Mouse (Mus musculus) ES-Bruce4 (cell line): ENCODE data around the gene 6330409D20Rik. TPM values are rescaled to one million over a fixed set of nuclear protein-coding genes. Genes with fewer than 3 reads are reported as not detected.

ENCODE experiments used
- H3K27ac ChIP-seq: 2 replicates; pipeline ENCODE4 v1.5.1; 2012; ENCODE audit warnings: low read length, inconsistent platforms; ENCODE audit not compliant: insufficient read depth
- H3K27me3 ChIP-seq: 2 replicates; pipeline ENCODE4 v1.6.1; 2012; ENCODE audit warnings: mild to moderate bottlenecking, low read length, inconsistent platforms; ENCODE audit not compliant: control insufficient read depth, poor library complexity, insufficient read depth, severe bottlenecking
- H3K36me3 ChIP-seq: 2 replicates; pipeline ENCODE4 v1.6.1; 2012; ENCODE audit warnings: inconsistent platforms, mild to moderate bottlenecking, low read length, moderate library complexity; ENCODE audit not compliant: control insufficient read depth, poor library complexity, insufficient read depth, severe bottlenecking
- H3K4me1 ChIP-seq: one replicate; pipeline ENCODE4 v1.8.1; 2011; ENCODE audit warnings: low read length; ENCODE audit not compliant: control insufficient read depth, insufficient read depth
- H3K4me3 ChIP-seq: 2 replicates; pipeline ENCODE4 v1.5.1; 2011; ENCODE audit warnings: low read depth, mild to moderate bottlenecking, low read length
- H3K9ac ChIP-seq: 2 replicates; pipeline ENCODE4 v1.6.1; 2012; ENCODE audit warnings: low read depth, mild to moderate bottlenecking, inconsistent platforms; ENCODE audit not compliant: poor library complexity, severe bottlenecking
- H3K9me3 ChIP-seq: replicated peaks from 2 replicates; pipeline ENCODE4 v1.6.1; 2012; ENCODE audit warnings: mild to moderate bottlenecking, low read length, inconsistent platforms; ENCODE audit not compliant: control insufficient read depth, poor library complexity, insufficient read depth, severe bottlenecking
- CTCF ChIP-seq: IDR thresholded peaks from one replicate; pipeline ENCODE4 v1.8.1; 2011; ENCODE audit warnings: low read depth, low read length
- EP300 ChIP-seq: IDR thresholded peaks from 2 replicates; pipeline ENCODE4 v1.6.1; 2011; ENCODE audit warnings: low read depth, low read length; ENCODE audit not compliant: insufficient read depth
- POLR2A ChIP-seq: IDR thresholded peaks from one replicate; pipeline ENCODE4 v1.8.1; 2011; ENCODE audit warnings: low read length; ENCODE audit not compliant: insufficient read depth
- polyA plus RNA-seq: library from polyadenylated mRNA; stranded (reverse); fragments of >200 nt; gene quantifications from 2 replicates; pipeline ENCODE4 v1.2.4, GENCODE M21; 2011; ENCODE audit warnings: low read depth; ENCODE audit not compliant: missing spikeins, insufficient read depth, insufficient read length

6330409D20Rik gene
- polyA plus RNA-seq, 1 experiment, result not detected

DNA sequence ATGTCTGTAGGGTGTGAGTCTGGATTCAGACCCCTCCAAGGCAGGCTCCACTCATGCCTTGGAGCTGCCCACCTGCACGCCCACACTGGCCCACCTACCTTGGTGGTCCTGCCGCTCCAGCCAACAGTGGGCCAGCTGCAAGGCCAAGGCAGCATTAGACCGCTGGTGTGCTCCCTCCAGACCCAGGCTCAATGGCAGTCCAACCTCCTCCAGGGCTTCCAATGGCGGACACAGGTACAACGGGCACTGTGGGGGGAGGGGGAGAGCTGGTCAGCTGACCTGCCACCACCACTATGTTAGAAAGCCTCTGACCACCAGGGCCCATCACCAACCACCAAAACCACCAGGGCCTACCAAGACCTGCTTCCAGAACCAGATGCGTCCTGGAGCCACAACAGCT is 54.2 kb downstream of the 6330409D20Rik start:
- TF ChIP-seq POLR2A (no peak), CTCF (no peak), EP300 (no peak)
- Histone ChIP-seq H3K4me3 (no peak overlapping the region), H3K4me1 (peaks cover 3% of the 10 kb centered on the region), H3K9ac (no peak overlapping the region), H3K27me3 (no peaks in the 10 kb centered on the region), H3K27ac (no peak overlapping the region), H3K9me3 (no peaks in the 10 kb centered on the region), H3K36me3 (peaks cover 34% of the 10 kb centered on the region)

- peaks cover 34% of the 10 kb centered on the region for H3K36me3 ChIP-seq
- H3K27me3 ChIP-seq, result no peaks in the 10 kb centered on the region
- H3K27ac ChIP-seq, result no peak overlapping the region
- no peak overlapping the region for H3K9ac ChIP-seq
- no peaks in the 10 kb centered on the region for H3K9me3 ChIP-seq
- H3K4me1 ChIP-seq, result peaks cover 3% of the 10 kb centered on the region
- TF ChIP-seq CTCF, result no peak
- no peak for TF ChIP-seq EP300
- no peak for TF ChIP-seq POLR2A
- no peak overlapping the region for H3K4me3 ChIP-seq
Measured at GRCm38 (mm10) chr2:32685807-32686206, 55.0 kb downstream of the 6330409D20Rik start.

DNA sequence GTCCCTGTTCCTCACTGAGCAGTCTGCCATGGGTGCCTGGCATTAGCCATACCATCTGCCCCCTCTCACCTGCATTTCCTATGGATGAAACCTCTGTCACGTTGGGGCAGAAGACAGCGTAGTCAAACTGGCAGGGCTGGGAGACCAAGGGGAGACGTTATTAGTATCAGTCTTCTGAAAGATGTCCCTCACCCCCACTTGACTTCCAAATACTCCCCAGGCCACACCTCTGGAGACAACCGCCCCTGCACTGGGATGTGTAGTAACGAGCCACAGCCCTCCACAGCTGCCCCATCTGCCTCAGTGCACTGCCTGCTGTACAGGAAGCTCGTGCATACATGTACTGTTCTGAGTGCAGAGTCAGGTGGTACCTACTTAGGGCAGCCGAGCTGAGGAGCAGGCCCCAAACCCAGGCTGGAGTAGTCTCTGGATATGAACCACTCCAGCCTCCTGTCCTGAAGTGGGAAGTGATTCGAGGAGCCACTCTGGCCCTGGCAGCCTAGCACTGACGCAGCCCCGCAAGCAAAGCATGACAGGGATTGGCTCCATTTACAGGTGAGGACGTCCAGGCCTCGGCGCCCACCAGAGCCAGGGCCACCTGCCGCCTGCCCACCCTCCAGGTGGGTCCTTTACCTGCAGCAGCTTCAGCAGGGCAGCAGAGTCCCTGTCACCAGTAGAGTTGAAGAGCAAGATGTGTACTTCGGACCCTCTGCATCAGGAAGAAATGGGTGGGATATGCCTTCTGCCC is 56.0 kb downstream of the 6330409D20Rik start:
- Histone ChIP-seq H3K36me3 (peaks cover 34% of the 10 kb centered on the region), H3K4me1 (peaks cover 1% of the 10 kb centered on the region), H3K27me3 (no peaks in the 10 kb centered on the region), H3K4me3 (no peak overlapping the region), H3K9ac (no peak overlapping the region), H3K9me3 (no peaks in the 10 kb centered on the region), H3K27ac (no peak overlapping the region)
- TF ChIP-seq POLR2A, result no peak

- Histone ChIP-seq H3K9ac (no peak overlapping the region), H3K36me3 (peaks cover 37% of the 10 kb centered on the region), H3K27me3 (no peaks in the 10 kb centered on the region), H3K27ac (no peak overlapping the region), H3K9me3 (no peaks in the 10 kb centered on the region), H3K4me3 (no peak overlapping the region), H3K4me1 (peaks cover 1% of the 10 kb centered on the region)
- TF ChIP-seq POLR2A, result no peak
- TF ChIP-seq CTCF, result no peak
- no peak for TF ChIP-seq EP300
Measured at GRCm38 (mm10) chr2:32683701-32684100, 57.1 kb downstream of the 6330409D20Rik start.

DNA sequence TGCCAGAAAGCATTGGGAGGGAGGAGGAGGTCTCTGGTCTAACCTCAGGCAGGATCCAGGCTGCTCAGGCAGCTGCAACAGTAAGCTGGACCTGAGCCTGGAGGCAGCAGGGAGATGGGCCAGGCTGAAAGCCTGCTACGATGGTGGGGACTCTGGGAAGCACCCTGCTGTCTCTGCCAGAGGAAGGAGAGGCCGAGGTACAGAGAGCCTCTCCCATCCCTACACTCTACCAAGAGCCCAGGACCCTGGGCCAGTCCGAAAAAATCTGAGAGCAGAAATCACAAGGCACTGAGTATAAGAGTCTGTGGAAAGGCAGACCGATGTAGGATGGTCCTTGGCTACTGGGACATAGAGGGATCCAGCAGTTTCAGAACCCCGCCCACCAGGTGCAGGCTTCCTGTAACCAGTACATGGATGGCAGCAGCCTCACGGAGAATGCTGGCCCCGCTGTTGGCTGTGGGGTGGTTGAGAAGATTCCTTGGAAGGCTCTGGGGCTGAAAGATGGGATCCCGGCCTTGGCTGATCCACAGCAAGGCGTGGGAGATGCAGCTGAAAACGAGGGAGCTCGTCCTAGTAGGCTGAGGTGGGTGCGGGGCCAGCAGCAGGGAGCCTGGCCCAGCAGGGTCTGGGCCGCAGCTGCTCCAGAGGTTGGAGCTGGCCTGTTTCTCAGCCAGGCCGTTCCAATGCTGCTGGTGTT is 57.9 kb downstream of the 6330409D20Rik start:
- Histone ChIP-seq H3K9me3 (no peaks in the 10 kb centered on the region), H3K36me3 (peaks cover 38% of the 10 kb centered on the region), H3K27ac (peak overlapping the region; percentile 12; the same call in 1 of the 2 replicates), H3K4me1 (peaks cover 1% of the 10 kb centered on the region), H3K9ac (no peak overlapping the region), H3K4me3 (no peak overlapping the region), H3K27me3 (no peaks in the 10 kb centered on the region)
- no peak for TF ChIP-seq POLR2A
- TF ChIP-seq EP300, result no peak
- TF ChIP-seq CTCF, result no peak

Other genes starting within 250 kb of the 6330409D20Rik start
- 12.2 and 16.5 TPM in 2 replicates for gene Fam102a, start 205.7 kb downstream of the 6330409D20Rik start, polyA plus RNA-seq
- 35.1 and 41.7 TPM in 2 replicates for gene Dpm2, start 170.2 kb downstream of the 6330409D20Rik start, polyA plus RNA-seq
- 1.8 and 4.1 TPM in 2 replicates for gene Pip5kl1, start 166.2 kb downstream of the 6330409D20Rik start, polyA plus RNA-seq
- gene 9430097D07Rik, start 165.3 kb downstream of the 6330409D20Rik start, polyA plus RNA-seq, result 0.44 TPM in 1 of 2 replicates, not detected in the other
- 9.4 and 9.7 TPM in 2 replicates for gene St6galnac4, start 153.9 kb downstream of the 6330409D20Rik start, polyA plus RNA-seq
- gene St6galnac6, start 141.3 kb downstream of the 6330409D20Rik start, polyA plus RNA-seq, result 22.5 and 24.2 TPM in 2 replicates
- 71.8 and 74.7 TPM in 2 replicates for gene Ak1, start 119.3 kb downstream of the 6330409D20Rik start, polyA plus RNA-seq
- gene Eng, start 94.4 kb downstream of the 6330409D20Rik start, polyA plus RNA-seq, result 20.0 and 20.8 TPM in 2 replicates
- 45.7 and 52.7 TPM in 2 replicates for gene Fpgs, start 36.9 kb downstream of the 6330409D20Rik start, polyA plus RNA-seq
- 109 and 115 TPM in 2 replicates for gene Cdk9, start 27.9 kb downstream of the 6330409D20Rik start, polyA plus RNA-seq
- gene Sh2d3c, start 20.0 kb downstream of the 6330409D20Rik start, polyA plus RNA-seq, result 9.0 and 11.4 TPM in 2 replicates
- 77.0 and 83.7 TPM in 2 replicates for gene Tor2a, start 16.2 kb upstream of the 6330409D20Rik start, polyA plus RNA-seq
- 2.2 TPM in 2 replicates for gene Ttc16, start 34.6 kb upstream of the 6330409D20Rik start, polyA plus RNA-seq
- 9.9 and 11.6 TPM in 2 replicates for gene Ptrh1, start 34.8 kb upstream of the 6330409D20Rik start, polyA plus RNA-seq
- gene Cfap157, start 43.4 kb upstream of the 6330409D20Rik start, polyA plus RNA-seq, result not detected in 2 replicates
- 21.1 and 22.0 TPM in 2 replicates for gene Stxbp1, start 106.2 kb upstream of the 6330409D20Rik start, polyA plus RNA-seq
- 65.5 and 71.6 TPM in 2 replicates for gene Fam129b, start 135.1 kb upstream of the 6330409D20Rik start, polyA plus RNA-seq
- 114 and 117 TPM in 2 replicates for gene Rpl12, start 220.5 kb upstream of the 6330409D20Rik start, polyA plus RNA-seq
- gene Lrsam1, start 220.6 kb upstream of the 6330409D20Rik start, polyA plus RNA-seq, result 14.7 and 17.0 TPM in 2 replicates
- gene Slc2a8, start 241.1 kb upstream of the 6330409D20Rik start, polyA plus RNA-seq, result 7.9 and 9.0 TPM in 2 replicates